Mouse (Mus musculus): Measurements from ENCODE around the gene Smim4. TPM values are rescaled to one million over a fixed set of nuclear protein-coding genes. Genes with fewer than 3 reads are reported as not detected.

Gene Smim4
- polyA plus RNA-seq, 1 experiment from 2014 or later, result 118 TPM

- TF ChIP-seq CTCF (IDR thresholded peaks at IDR 0.05) (no peak), EP300 (IDR thresholded peaks at IDR 0.05) (no peak)
- Histone ChIP-seq H3K4me2 (replicated peaks; ENCODE audit: low read depth, low read length) (no peak overlapping the region), H3K4me1 (ENCODE audit: insufficient read depth, low read depth, low read length) (no peaks in the 10 kb centered on the region), H3K27me3 (replicated peaks; ENCODE audit: insufficient read depth, low read length) (no peaks in the 10 kb centered on the region), H3K9me3 (ENCODE audit: low read length) (no peaks in the 10 kb centered on the region), H3K4me3 (ENCODE audit: low read depth, low read length) (no peak overlapping the region), H3K9ac (replicated peaks; ENCODE audit: low read depth) (no peak overlapping the region), H3K36me3 (ENCODE audit: insufficient read depth, low read length) (peaks cover 28% of the 10 kb centered on the region), H3K27ac (ENCODE audit: low read length) (no peak overlapping the region)
- ATAC-seq (no peak), DNase-seq (ENCODE audit: low spot score) (no peak)
- 68% methylated on average over 3 of the region's 3 CpGs for WGBS
These were observed 14.7 kb downstream of the Smim4 start for GRCm38 (mm10) chr14:31114011-31114410.

- H3K9ac ChIP-seq (replicated peaks; ENCODE audit: low read depth), result no peak overlapping the region
- no peak overlapping the region for H3K27ac ChIP-seq (ENCODE audit: low read length)
- no peaks in the 10 kb centered on the region for H3K27me3 ChIP-seq (replicated peaks; ENCODE audit: insufficient read depth, low read length)
- no peaks in the 10 kb centered on the region for H3K9me3 ChIP-seq (ENCODE audit: low read length)
- H3K4me1 ChIP-seq (ENCODE audit: insufficient read depth, low read depth, low read length), result no peaks in the 10 kb centered on the region
- TF ChIP-seq EP300 (IDR thresholded peaks at IDR 0.05), result no peak
- TF ChIP-seq CTCF (IDR thresholded peaks at IDR 0.05), result no peak
- H3K36me3 ChIP-seq (ENCODE audit: insufficient read depth, low read length), result peaks cover 21% of the 10 kb centered on the region
- ATAC-seq, result peak; percentile 32; the same call in 1 of the 2 replicates
- 56% methylated on average over 5 of the region's 5 CpGs for WGBS
- no peak overlapping the region for H3K4me2 ChIP-seq (replicated peaks; ENCODE audit: low read depth, low read length)
- no peak for DNase-seq (ENCODE audit: low spot score)
- no peak overlapping the region for H3K4me3 ChIP-seq (ENCODE audit: low read depth, low read length)
These were observed 16.6 kb downstream of the Smim4 start for GRCm38 (mm10) chr14:31112187-31112586.

GRCm38 (mm10) chr14:31110613-31111012 is 18.1 kb downstream of the Smim4 start:
- no peak for DNase-seq (ENCODE audit: low spot score)
- Histone ChIP-seq H3K9me3 (ENCODE audit: low read length) (no peaks in the 10 kb centered on the region), H3K9ac (replicated peaks; ENCODE audit: low read depth) (no peak overlapping the region), H3K27ac (ENCODE audit: low read length) (no peak overlapping the region), H3K36me3 (ENCODE audit: insufficient read depth, low read length) (peaks cover 29% of the 10 kb centered on the region), H3K4me3 (ENCODE audit: low read depth, low read length) (no peak overlapping the region), H3K4me1 (ENCODE audit: insufficient read depth, low read depth, low read length) (no peaks in the 10 kb centered on the region), H3K27me3 (replicated peaks; ENCODE audit: insufficient read depth, low read length) (no peaks in the 10 kb centered on the region), H3K4me2 (replicated peaks; ENCODE audit: low read depth, low read length) (no peak overlapping the region)
- 64% methylated on average over 3 of the region's 3 CpGs for WGBS
- TF ChIP-seq EP300 (IDR thresholded peaks at IDR 0.05) (no peak), CTCF (IDR thresholded peaks at IDR 0.05) (no peak)
- no peak for ATAC-seq

GRCm38 (mm10) chr14:31105156-31105555 is 23.6 kb downstream of the Smim4 start:
- Histone ChIP-seq H3K4me3 (ENCODE audit: low read depth, low read length) (no peak overlapping the region), H3K4me1 (ENCODE audit: insufficient read depth, low read depth, low read length) (no peaks in the 10 kb centered on the region), H3K27me3 (replicated peaks; ENCODE audit: insufficient read depth, low read length) (no peaks in the 10 kb centered on the region), H3K36me3 (ENCODE audit: insufficient read depth, low read length) (peaks cover 22% of the 10 kb centered on the region), H3K9ac (replicated peaks; ENCODE audit: low read depth) (no peak overlapping the region), H3K27ac (ENCODE audit: low read length) (no peak overlapping the region), H3K9me3 (ENCODE audit: low read length) (no peaks in the 10 kb centered on the region), H3K4me2 (replicated peaks; ENCODE audit: low read depth, low read length) (no peak overlapping the region)
- WGBS, result 58% methylated on average over 2 of the region's 2 CpGs
- TF ChIP-seq EP300 (IDR thresholded peaks at IDR 0.05) (peak; percentile 57; the same call in 1 of the 2 replicates), CTCF (IDR thresholded peaks at IDR 0.05) (no peak)
- peak; percentile 72 for ATAC-seq
- peak; percentile 66 for DNase-seq (ENCODE audit: low spot score)

- WGBS, result 64% methylated on average over 1 of the region's 1 CpGs
- H3K4me3 ChIP-seq (ENCODE audit: low read depth, low read length), result no peak overlapping the region
- H3K9ac ChIP-seq (replicated peaks; ENCODE audit: low read depth), result no peak overlapping the region
- H3K4me2 ChIP-seq (replicated peaks; ENCODE audit: low read depth, low read length), result no peak overlapping the region
- no peaks in the 10 kb centered on the region for H3K9me3 ChIP-seq (ENCODE audit: low read length)
- DNase-seq (ENCODE audit: low spot score) (no peak), ATAC-seq (no peak)
- H3K27ac ChIP-seq (ENCODE audit: low read length), result no peak overlapping the region
- H3K36me3 ChIP-seq (ENCODE audit: insufficient read depth, low read length), result peaks cover 26% of the 10 kb centered on the region; the same call in 1 of the 2 replicates
- no peaks in the 10 kb centered on the region for H3K4me1 ChIP-seq (ENCODE audit: insufficient read depth, low read depth, low read length)
- no peaks in the 10 kb centered on the region for H3K27me3 ChIP-seq (replicated peaks; ENCODE audit: insufficient read depth, low read length)
- TF ChIP-seq EP300 (IDR thresholded peaks at IDR 0.05) (no peak), CTCF (IDR thresholded peaks at IDR 0.05) (no peak)
These were observed 38.8 kb downstream of the Smim4 start for GRCm38 (mm10) chr14:31089918-31090317.

- no peaks in the 10 kb centered on the region for H3K9me3 ChIP-seq (ENCODE audit: low read length)
- no peak for TF ChIP-seq CTCF (IDR thresholded peaks at IDR 0.05)
- TF ChIP-seq EP300 (IDR thresholded peaks at IDR 0.05), result no peak
- ATAC-seq (no peak), DNase-seq (ENCODE audit: low spot score) (no peak)
- peaks cover 27% of the 10 kb centered on the region; the same call in 1 of the 2 replicates for H3K36me3 ChIP-seq (ENCODE audit: insufficient read depth, low read length)
- no peak overlapping the region for H3K9ac ChIP-seq (replicated peaks; ENCODE audit: low read depth)
- no peak overlapping the region for H3K4me3 ChIP-seq (ENCODE audit: low read depth, low read length)
- H3K4me2 ChIP-seq (replicated peaks; ENCODE audit: low read depth, low read length), result no peak overlapping the region
- H3K27ac ChIP-seq (ENCODE audit: low read length), result no peak overlapping the region
- H3K27me3 ChIP-seq (replicated peaks; ENCODE audit: insufficient read depth, low read length), result no peaks in the 10 kb centered on the region
- WGBS, result 94% methylated on average over 2 of the region's 2 CpGs
- no peaks in the 10 kb centered on the region for H3K4me1 ChIP-seq (ENCODE audit: insufficient read depth, low read depth, low read length)
These were observed 40.2 kb downstream of the Smim4 start for GRCm38 (mm10) chr14:31088515-31088914.

GRCm38 (mm10) chr14:31087433-31087832 is 41.3 kb downstream of the Smim4 start:
- DNase-seq (ENCODE audit: low spot score), result no peak
- WGBS, result 81% methylated on average over 6 of the region's 6 CpGs
- Histone ChIP-seq H3K9ac (replicated peaks; ENCODE audit: low read depth) (no peak overlapping the region), H3K4me1 (ENCODE audit: insufficient read depth, low read depth, low read length) (no peaks in the 10 kb centered on the region), H3K4me2 (replicated peaks; ENCODE audit: low read depth, low read length) (no peak overlapping the region), H3K4me3 (ENCODE audit: low read depth, low read length) (no peak overlapping the region), H3K36me3 (ENCODE audit: insufficient read depth, low read length) (peaks cover 22% of the 10 kb centered on the region; the same call in 1 of the 2 replicates), H3K27ac (ENCODE audit: low read length) (no peak overlapping the region), H3K9me3 (ENCODE audit: low read length) (no peaks in the 10 kb centered on the region), H3K27me3 (replicated peaks; ENCODE audit: insufficient read depth, low read length) (no peaks in the 10 kb centered on the region)
- TF ChIP-seq EP300 (IDR thresholded peaks at IDR 0.05) (no peak), CTCF (IDR thresholded peaks at IDR 0.05) (peak; percentile 55)
- ATAC-seq, result no peak
